Mouse (Mus musculus) MEL (cell line): ENCODE measurements around the gene Gm20388. TPM values are rescaled to one million over a fixed set of nuclear protein-coding genes. Genes with fewer than 3 reads are reported as not detected.

Experiments used
- DNase-seq: peaks from one replicate; pipeline ENCODE4 v3.0.0; 2011; ENCODE audit warnings: low read depth, low spot score
- H3K27ac ChIP-seq: 2 replicates; pipeline ENCODE4 v1.5.1; 2012; ENCODE audit warnings: low read depth, mild to moderate bottlenecking, control low read depth, low read length, moderate library complexity; ENCODE audit not compliant: control insufficient read depth
- H3K27me3 ChIP-seq, 2 experiments: fragments of 150-350 bp in 1 of 2; sonication (generic) in 1 of 2; 2 replicates each; pipeline ENCODE4 v1.6.1; 2012; ENCODE audit warnings: low read length in 2 of 2, mild to moderate bottlenecking in 2 of 2, improper control_type of control experiment in 1 of 2, moderate library complexity in 1 of 2; ENCODE audit not compliant: insufficient read depth in 2 of 2, control insufficient read depth in 1 of 2
- H3K36me3 ChIP-seq, 2 experiments: 2 replicates each; pipeline ENCODE4 v1.6.1; 2012 to 2014; ENCODE audit warnings: low read length in 2 of 2, improper control_type of control experiment in 1 of 2, inconsistent platforms in 1 of 2, mild to moderate bottlenecking in 1 of 2; ENCODE audit not compliant: insufficient read depth in 2 of 2, control insufficient read depth in 1 of 2
- H3K4me1 ChIP-seq, 2 experiments: fragments of 150-350 bp in 1 of 2; sonication (generic) in 1 of 2; 2 replicates each; pipeline ENCODE4 v1.6.1; 2012; ENCODE audit warnings: low read length in 2 of 2, improper control_type of control experiment in 1 of 2, mild to moderate bottlenecking in 1 of 2; ENCODE audit not compliant: insufficient read depth in 2 of 2, control insufficient read depth in 1 of 2
- H3K4me3 ChIP-seq, 2 experiments: fragments of 150-350 bp in 1 of 2; sonication (generic) in 1 of 2; 2 replicates each; pipeline ENCODE4 v1.5.1; 2012; ENCODE audit warnings: low read depth in 2 of 2, low read length in 2 of 2, mild to moderate bottlenecking in 2 of 2, moderate library complexity in 2 of 2, control low read depth in 1 of 2, improper control_type of control experiment in 1 of 2; ENCODE audit not compliant: control insufficient read depth in 1 of 2, insufficient read depth in 1 of 2
- H3K79me2 ChIP-seq: 2 replicates; pipeline ENCODE4 v1.6.1; 2012; ENCODE audit warnings: mild to moderate bottlenecking, low read length, moderate library complexity; ENCODE audit not compliant: control insufficient read depth, poor library complexity, insufficient read depth
- H3K9ac ChIP-seq: 2 replicates; pipeline ENCODE4 v1.6.1; 2012; ENCODE audit warnings: low read depth, mild to moderate bottlenecking, control low read depth, low read length, moderate library complexity; ENCODE audit not compliant: control insufficient read depth, poor library complexity, severe bottlenecking
- H3K9me3 ChIP-seq: fragments of 150-350 bp; sonication (generic); replicated peaks from 2 replicates; pipeline ENCODE4 v1.6.1; 2012; ENCODE audit warnings: mild to moderate bottlenecking, low read length, improper control_type of control experiment, moderate library complexity; ENCODE audit not compliant: insufficient read depth
- CTCF ChIP-seq, 3 experiments: IDR thresholded peaks in 2 of 3; conservative IDR thresholded peaks in 1 of 3; 2 replicates each; pipeline ENCODE4 v1.5.1; 2011 to 2012; ENCODE audit warnings: low read length in 3 of 3, low read depth in 2 of 3, mild to moderate bottlenecking in 2 of 3, improper control_type of control experiment in 1 of 3, inconsistent platforms in 1 of 3, mixed read lengths in 1 of 3, moderate library complexity in 1 of 3; ENCODE audit not compliant: control insufficient read depth in 1 of 3, insufficient read depth in 1 of 3, poor library complexity in 1 of 3, severe bottlenecking in 1 of 3
- EP300 ChIP-seq, 2 experiments: IDR thresholded peaks; 2 replicates each; pipeline ENCODE4 v1.6.1; 2011; ENCODE audit warnings: improper control_type of control experiment in 2 of 2, low read length in 2 of 2, low read depth in 1 of 2, mild to moderate bottlenecking in 1 of 2
- ETS1 ChIP-seq: IDR thresholded peaks from 2 replicates; pipeline ENCODE4 v1.6.1; 2012; ENCODE audit warnings: low read depth, mild to moderate bottlenecking, inconsistent platforms, low read length, improper control_type of control experiment, moderate library complexity
- GATA1 ChIP-seq: IDR thresholded peaks from 2 replicates; pipeline ENCODE4 v1.6.1; 2011; ENCODE audit warnings: low read depth, low read length, improper control_type of control experiment
- JUND ChIP-seq: IDR thresholded peaks from 2 replicates; pipeline ENCODE4 v1.6.1; 2011; ENCODE audit warnings: low read depth, mild to moderate bottlenecking, improper control_type of control experiment, low read length
- MAX ChIP-seq: IDR thresholded peaks from 2 replicates; pipeline ENCODE4 v1.6.1; 2011; ENCODE audit warnings: low read length, improper control_type of control experiment
- MXI1 ChIP-seq: IDR thresholded peaks from 2 replicates; pipeline ENCODE4 v1.6.1; 2011; ENCODE audit warnings: mild to moderate bottlenecking, low read depth, low read length, improper control_type of control experiment
- MYB ChIP-seq: IDR thresholded peaks from 2 replicates; pipeline ENCODE4 v1.6.1; 2011; ENCODE audit warnings: mild to moderate bottlenecking, low read depth, low read length, improper control_type of control experiment
- RAD21 ChIP-seq: IDR thresholded peaks from 2 replicates; pipeline ENCODE4 v1.6.1; 2011; ENCODE audit warnings: mild to moderate bottlenecking, low read depth, low read length, improper control_type of control experiment
- RCOR1 ChIP-seq: IDR thresholded peaks from 2 replicates; pipeline ENCODE4 v1.6.1; 2012; ENCODE audit warnings: low read depth, mild to moderate bottlenecking, inconsistent platforms, low read length, improper control_type of control experiment
- SIN3A ChIP-seq: IDR thresholded peaks from 2 replicates; pipeline ENCODE4 v1.6.1; 2012; ENCODE audit warnings: low read length, improper control_type of control experiment, inconsistent platforms
- SMC3 ChIP-seq: IDR thresholded peaks from 2 replicates; pipeline ENCODE4 v1.6.1; 2011; ENCODE audit warnings: low read depth, low read length, improper control_type of control experiment
- TBP ChIP-seq: IDR thresholded peaks from 2 replicates; pipeline ENCODE4 v1.8.0; 2011; ENCODE audit warnings: low read depth, low read length, improper control_type of control experiment
- ZC3H11A ChIP-seq: IDR thresholded peaks from 2 replicates; pipeline ENCODE4 v1.6.1; 2012; ENCODE audit warnings: low read depth, mild to moderate bottlenecking, inconsistent platforms, low read length, improper control_type of control experiment
- ZKSCAN1 ChIP-seq: IDR thresholded peaks from 2 replicates; pipeline ENCODE4 v1.6.1; 2012; ENCODE audit warnings: low read depth, mild to moderate bottlenecking, inconsistent platforms, low read length, improper control_type of control experiment, moderate library complexity
- polyA plus RNA-seq, 2 experiments: library from polyadenylated mRNA; stranded (reverse) in 1 of 2; unstranded in 1 of 2; fragments of >175 nt in 1 of 2; fragments of >200 nt in 1 of 2; gene quantifications; 2 replicates each; pipeline versions ENCODE4 v1.2.1 to v1.2.4; 2012; ENCODE audit warnings: low replicate concordance in 2 of 2, low read depth in 1 of 2; ENCODE audit not compliant: insufficient read length in 2 of 2, insufficient read depth in 1 of 2, missing spikeins in 1 of 2
- total RNA-seq: library from RNA; depleted of rRNA; stranded (reverse); fragments of 300-350 nt; gene quantifications from 2 replicates; pipeline ENCODE4 v1.2.3, GENCODE M21; 2012

Gene Gm20388
- total and polyA plus RNA-seq, 3 experiments = 11.1 to 17.8 TPM; not detected in 1

GRCm38 (mm10) chr8:120325172-120325767, 414.6 kb downstream of the Gm20388 start (continued):
- TF ChIP-seq RCOR1 (no peak; the same call in 1 of the 2 replicates), RAD21 (no peak), ZKSCAN1 (no peak)

GRCm38 (mm10) chr8:120327131-120327554, 416.5 kb downstream of the Gm20388 start:
- Histone ChIP-seq H3K27me3 (no peaks in the 10 kb centered on the region), H3K4me3 (no peak overlapping the region), H3K9me3 (no peaks in the 10 kb centered on the region), H3K27ac (no peak overlapping the region), H3K9ac (no peak overlapping the region), H3K4me1 (peaks cover 19 to 65% of the 10 kb centered on the region in 2 experiments), H3K36me3 (peaks cover 0 to 27% of the 10 kb centered on the region in 2 experiments; a peak in 2 of 4 replicates), H3K79me2 (peaks cover 2% of the 10 kb centered on the region; the same call in 1 of the 2 replicates)
- DNase-seq = peak; percentile 83
- TF ChIP-seq ZC3H11A = peak; percentile 68
- TF ChIP-seq MYB = no peak
- TF ChIP-seq MAX = peak; percentile 39
- peak; percentile 57 to 72 (median 61) for TF ChIP-seq CTCF (IDR thresholded peaks at IDR 0.05 in 2 of 3, conservative IDR thresholded peaks at IDR 0.05 in 1 of 3; ENCODE audit: control insufficient read depth in 1 of 3, insufficient read depth in 1 of 3, low read depth in 2 of 3, low read length in 3 of 3, poor library complexity in 1 of 3, severe bottlenecking in 1 of 3)
- peak; percentile 57; the same call in 1 of the 2 replicates for TF ChIP-seq SMC3
- peak; percentile 10; the same call in 1 of the 2 replicates for TF ChIP-seq SIN3A
- TF ChIP-seq RAD21 = peak; percentile 60
- no peak for TF ChIP-seq ZKSCAN1
- no peak for TF ChIP-seq EP300 (IDR thresholded peaks at IDR 0.05; ENCODE audit: low read depth in 1 of 2, low read length in 2 of 2)

GRCm38 (mm10) chr8:120328361-120329022, 417.9 kb downstream of the Gm20388 start:
- peak; percentile 61 for DNase-seq
- H3K4me3 ChIP-seq = no peak overlapping the region
- H3K36me3 ChIP-seq = peaks cover 0 to 27% of the 10 kb centered on the region in 2 experiments; a peak in 2 of 4 replicates
- no peaks in the 10 kb centered on the region for H3K27me3 ChIP-seq
- H3K9ac ChIP-seq = 0 out of 2 replicates have a peak overlapping the region, but pooled peaks have one; percentile 3
- peaks cover 7% of the 10 kb centered on the region for H3K79me2 ChIP-seq
- TF ChIP-seq ETS1 (no peak), TBP (no peak), GATA1 (peak; percentile 55; the same call in 1 of the 2 replicates), EP300 (IDR thresholded peaks at IDR 0.05; ENCODE audit: low read depth in 1 of 2, low read length in 2 of 2) (no peak), JUND (no peak), MYB (no peak), MXI1 (no peak)
- TF ChIP-seq, all 39 proteins: peak for 1
- Histone ChIP-seq H3K27ac (peak overlapping the region; percentile 39), H3K4me1 (peaks cover 19 to 64% of the 10 kb centered on the region in 2 experiments), H3K9me3 (no peaks in the 10 kb centered on the region)
